Mouse (Mus musculus) lung, postnatal 36 days (tissue): ENCODE results near the gene Rbx1.

Experiments
- DNase-seq: peaks from one replicate; pipeline ENCODE4 v3.0.0; 2022; ENCODE audit warnings: mixed read lengths

Rbx1 gene

DNA sequence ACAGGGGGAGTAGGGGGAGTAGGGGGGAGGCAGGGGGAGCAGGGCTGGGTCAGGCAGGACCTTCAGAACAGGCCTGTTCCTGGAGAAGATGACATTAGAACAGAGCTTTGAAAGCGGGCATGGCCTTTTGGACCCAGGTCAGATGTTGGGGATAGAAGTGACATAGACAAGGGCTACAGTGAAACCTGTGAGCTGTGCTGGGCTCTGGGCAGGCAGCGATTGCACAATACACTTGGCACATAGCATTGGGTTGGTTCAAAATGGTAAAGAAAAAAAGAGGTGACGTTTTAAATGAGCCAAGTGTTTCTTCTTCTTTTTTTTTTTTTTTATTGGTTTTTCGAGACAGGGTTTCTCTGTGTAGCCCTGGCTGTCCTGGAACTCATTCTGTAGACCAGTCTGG is 19.4 kb downstream of the Rbx1 start:
- DNase-seq: peak; percentile 58

DNA sequence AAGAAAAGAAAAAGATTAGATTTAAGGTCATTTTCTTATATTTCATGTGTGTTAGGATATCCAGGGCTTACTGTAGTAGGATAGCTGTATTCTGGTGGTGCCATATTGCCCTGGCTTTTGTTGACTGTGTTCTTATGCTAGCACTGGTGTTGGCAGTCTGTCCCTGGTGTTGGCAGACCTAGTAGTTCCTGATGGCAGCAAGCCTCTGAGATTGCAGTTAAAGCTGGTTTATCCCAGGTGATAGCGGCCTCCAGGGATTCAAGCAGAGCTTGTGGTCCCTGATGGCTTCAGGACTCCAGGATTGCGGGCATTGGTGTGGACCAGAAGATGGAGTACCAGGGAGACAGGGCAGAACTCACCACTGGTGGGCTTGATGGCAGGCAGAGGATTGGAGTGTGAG is 37.4 kb downstream of the Rbx1 start:
- DNase-seq: no peak

DNA sequence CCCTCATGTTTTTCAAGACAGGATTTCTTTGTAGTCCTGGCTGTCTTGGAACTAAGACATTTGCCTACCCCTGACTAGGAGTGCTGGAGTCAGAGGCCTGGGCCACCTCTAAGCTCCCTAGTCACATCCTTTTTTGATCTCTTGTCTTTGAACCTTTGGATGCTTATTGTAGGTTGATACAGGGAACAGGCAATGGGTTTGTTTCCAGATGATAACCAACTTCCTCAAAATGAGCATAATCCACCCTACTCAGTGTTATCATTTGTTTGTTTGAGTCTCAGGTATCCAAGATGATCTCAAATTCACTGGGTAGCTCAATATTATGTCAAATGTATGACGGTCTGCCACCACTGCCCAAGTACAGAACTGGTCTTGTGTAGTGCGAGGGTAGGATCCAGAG is 37.9 kb downstream of the Rbx1 start:
- no peak for DNase-seq

DNA sequence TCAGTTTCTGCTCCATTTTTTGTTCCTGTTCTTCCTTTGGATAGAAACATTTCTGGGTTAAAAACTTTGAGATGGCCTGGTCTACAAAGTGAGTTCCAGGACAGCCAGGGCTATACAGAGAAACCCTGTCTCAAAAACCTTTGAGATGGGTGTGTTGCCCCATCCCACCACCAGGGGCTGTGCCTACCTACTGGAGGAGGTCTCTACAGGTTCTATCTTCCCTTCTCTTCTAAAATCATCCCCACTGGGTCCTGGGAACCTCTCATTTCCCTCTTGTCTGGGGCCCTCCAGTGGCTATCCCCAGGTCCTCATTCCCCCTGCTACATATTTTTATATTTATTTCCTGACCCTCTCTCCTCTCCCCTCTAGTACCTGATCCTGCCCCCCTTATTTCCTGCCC is 41.1 kb downstream of the Rbx1 start:
- peak; percentile 48 for DNase-seq

DNA sequence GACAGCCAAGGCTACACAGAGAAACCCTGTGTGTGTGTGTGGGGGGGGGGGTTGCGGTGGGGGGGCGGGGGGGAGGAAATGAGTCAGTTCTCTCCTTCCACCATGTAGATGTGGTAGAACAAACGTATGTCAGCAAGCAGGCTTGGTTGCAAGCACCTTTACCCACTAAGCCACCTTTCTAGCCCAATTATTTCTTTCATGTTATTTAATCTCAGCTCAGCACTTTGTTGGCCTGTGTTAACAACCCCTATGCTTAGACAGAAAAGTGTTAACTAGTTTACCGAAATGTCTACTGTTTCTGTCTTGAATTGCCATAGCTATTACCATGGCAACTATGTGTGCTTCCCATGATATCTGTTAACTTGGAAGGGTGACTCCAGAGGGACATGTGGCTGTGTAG is 44.5 kb downstream of the Rbx1 start:
- DNase-seq: no peak

DNA sequence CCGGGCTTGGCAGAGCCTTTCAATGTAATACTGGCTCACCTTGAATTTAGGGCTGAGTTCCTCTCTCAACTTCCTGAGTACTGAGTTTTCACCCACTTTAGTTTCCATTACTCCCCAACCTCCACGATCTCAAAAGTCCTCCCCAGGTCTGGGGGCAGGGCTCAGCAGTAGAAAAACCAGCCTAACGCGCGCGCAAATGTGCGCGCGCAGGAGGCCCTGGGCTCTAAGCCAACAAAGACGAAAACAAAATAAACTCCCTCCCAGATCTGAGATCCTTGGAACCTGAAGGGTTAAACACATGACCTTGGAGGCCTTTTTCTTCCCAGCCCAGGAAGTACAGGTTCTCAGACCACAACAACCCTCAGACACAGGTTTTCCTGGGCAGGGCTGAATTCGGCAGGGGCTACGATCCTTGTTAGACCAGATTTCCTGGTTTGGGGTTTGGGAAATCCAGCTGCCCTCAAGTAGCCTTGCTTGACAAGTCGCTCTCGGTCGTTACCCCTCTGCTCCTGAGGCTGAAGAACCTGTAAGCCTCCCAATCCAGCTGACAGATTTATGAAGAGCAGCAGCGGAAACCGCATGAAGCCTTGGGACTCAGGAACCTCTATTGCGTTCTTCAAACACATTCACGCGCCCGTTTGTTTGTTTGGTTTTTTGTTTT is 45.6 kb downstream of the Rbx1 start:
- DNase-seq: peak; percentile 81

DNA sequence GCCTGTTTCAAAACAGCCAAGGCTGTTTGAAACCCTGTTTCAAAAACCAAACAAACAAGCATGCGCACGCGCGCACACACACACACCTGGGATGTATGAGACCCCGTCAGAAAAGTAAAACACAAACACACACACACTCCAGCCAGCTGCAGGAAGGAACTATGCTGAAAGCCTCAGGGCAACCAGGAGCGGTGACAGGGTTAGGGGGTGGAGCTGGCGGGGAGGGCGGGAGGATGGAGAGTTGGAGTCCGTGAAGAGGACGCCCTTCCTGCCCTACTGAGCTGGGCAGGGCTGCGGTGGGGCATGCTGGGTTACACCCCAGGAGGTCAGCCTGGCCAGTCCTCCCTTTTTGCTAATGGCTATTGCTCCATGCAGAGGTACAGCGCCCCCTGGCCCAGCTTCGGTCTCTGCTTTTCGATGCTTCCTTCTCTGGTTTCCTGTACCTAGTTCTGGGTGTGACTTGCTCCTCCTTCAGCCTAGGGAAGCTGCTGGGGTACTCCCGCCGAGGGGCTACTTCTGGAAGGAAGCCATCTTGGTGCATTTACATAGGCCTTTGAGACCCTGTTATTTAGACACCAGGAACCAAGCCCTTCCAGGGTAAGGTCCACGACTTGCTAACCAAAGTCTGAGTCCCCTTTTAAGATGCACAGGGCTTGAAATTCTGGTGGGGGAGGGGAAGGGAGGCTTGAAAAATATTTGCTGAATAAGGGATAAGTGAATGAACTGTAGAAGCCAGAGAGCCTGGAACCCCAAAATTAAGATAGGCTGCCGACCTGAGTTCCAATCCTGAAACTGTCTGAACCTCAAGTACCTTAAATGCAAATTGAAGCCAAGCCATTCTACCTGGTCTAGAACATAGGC is 48.2 kb downstream of the Rbx1 start:
- peak; percentile 98 for DNase-seq

DNA sequence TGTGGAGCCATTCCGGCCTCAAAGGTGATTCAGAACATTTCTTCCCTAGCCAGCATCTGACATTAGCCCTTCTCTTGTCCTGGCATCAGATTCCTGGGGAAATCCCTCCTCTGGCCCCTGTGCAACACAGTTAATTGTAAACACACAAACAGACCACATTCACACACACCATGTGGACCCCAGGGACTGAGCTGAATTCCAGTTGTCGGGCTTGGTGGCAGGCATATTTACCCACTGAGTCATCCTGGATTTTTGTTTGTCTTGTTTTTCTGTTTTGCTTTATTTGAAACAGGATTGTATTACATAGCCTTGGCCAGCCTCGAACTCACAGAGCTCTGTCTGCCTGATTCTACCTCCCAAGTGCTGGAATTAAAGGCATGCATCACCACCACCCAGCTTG is 49.1 kb downstream of the Rbx1 start:
- no peak for DNase-seq

DNA sequence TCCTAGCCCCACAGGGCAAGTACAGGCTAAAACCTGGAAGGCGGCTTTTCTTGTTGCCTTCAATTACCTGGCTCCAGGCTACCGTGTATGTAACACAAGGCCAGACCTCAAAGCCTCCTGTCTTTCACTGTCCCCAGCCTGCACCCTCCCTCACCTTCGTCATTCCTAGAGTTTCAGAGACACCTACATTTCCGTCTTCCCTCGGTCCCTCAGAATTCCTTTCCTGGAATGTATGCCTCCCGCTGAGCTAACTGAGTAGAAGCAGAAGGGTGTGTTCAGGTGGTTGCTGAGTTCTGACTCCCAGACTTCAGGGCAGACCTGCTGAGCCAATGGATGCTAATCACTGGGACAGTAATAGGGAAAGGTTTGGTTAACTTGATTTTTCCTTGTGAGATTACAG is 51.9 kb downstream of the Rbx1 start:
- DNase-seq: no peak

DNA sequence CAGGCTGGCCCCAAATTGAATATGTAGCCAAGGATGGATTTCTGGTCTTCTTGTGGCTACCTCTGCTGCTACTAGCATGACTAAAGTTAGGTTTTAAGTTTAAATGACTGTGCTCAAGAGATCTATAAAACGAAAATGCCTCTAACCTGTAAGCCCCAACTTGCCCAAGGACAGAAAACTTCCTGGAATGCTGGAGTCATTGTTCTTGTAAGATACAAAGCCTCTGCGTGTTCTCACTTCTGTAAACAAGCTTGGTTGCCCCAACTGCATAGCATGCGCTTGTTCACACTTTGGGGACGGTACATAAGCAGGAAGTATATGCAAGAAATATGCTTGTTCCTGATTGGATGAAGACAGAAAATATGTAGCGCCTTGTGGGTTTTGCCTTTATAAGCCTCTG is 52.7 kb downstream of the Rbx1 start:
- no peak for DNase-seq

DNA sequence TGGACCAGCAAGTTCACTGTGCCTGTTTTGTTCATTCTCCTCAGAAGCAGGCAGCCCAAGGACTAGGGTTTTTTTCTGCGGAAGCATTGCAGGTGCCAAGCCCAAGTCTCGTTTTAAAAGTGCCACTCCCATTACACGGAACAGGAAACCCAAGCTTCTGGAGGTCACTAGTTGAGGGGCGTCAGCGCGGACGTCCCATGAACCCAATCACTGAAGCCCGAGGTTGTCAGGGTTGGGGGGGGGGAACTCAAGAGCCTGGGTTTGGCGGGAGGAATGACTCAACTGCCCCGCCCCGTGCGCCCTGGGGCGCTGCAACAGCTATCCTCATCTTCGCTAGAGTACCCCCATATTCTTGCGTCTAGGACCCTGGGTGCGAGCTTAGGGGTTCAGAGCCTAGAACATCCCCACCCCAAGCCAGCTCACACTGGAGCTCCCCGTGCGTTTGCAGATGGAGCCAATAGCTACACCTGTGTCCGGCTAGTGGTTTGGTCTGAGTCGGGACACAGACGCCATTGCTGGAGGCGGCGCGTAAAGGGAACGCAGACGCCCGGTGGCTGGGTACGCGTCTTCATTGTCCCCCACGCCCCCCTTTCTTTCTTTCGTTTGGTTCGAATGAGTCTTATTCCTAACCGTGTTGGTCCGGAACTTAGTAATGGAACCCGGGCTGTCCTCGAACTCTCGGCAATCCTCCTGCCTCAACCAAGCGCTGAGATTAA is 56.1 kb downstream of the Rbx1 start:
- peak; percentile 92 for DNase-seq

DNA sequence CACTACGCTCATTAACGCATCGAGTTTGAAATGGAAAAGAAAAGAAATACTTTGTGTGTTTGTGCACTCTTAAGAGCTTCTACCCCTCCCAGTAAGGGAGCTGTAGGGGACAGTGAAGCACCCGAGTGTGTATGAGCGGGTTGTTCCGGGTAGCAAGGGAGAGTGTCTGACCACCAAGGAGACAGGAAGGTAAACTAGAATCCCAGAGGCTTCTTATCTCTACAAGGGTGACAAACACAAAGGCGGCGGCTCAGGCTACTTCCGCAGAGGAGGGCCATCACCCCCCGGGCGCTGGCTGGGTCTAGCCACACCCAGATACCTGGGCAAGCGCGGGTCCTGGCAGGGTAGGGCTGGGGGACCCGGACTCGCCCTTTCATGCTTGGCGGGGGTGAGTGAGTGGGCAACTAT is 56.7 kb downstream of the Rbx1 start:
- peak; percentile 84 for DNase-seq

DNA sequence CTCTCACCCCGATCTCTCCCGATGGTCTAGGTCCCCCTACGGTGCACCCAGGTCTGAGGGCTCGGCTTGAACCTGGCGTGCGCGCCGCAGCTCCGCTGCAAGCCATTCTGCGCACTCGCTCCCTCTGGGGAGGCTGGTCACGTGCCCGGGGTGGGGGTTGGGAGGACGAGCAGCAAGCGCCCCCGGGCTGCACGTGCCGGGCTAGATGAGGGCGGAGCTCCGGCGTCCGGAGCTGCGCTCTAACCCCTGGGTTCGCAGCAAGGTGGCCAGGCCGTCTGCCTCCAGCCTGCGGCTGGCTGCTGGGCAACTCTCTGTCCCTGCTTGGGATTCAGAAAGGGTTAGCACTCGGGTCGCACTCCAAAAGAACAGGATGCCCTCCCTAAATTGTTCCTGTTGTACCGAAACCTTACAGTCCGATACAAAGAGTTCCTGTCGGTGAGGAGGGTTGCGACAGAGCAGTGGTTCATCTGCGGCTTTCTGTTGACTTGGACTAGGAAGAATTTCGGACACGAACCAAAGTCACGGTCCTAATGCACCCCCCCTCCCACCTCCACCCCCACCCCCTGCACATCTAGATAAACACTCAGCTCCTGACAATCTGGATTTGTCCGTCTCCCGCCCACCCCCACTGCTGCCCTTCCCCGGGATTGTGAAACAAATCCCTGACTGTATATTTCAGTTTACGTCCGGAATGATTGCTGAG is 57.2 kb downstream of the Rbx1 start:
- peak; percentile 98 for DNase-seq

DNA sequence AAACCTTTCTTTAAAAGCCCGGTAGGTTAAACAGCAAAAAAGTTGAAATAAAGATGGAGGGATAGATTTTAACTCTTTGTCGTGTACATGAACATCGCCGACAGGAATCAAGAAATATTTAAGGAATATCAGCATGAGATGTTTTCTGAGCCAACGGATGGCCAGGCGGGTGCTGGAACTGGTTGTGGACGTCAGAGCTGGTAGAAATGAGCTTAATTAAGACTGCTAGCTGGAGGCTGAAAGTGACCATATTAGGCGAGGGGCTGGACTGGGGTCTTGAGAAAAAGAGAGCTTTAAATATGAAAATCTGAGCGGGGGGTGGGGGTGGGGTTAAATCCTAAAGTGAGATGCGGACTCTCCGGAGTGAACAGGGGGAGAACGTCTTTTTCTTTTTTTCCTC is 57.8 kb downstream of the Rbx1 start:
- peak; percentile 28 for DNase-seq
